Mouse (Mus musculus): Measurements from ENCODE around the gene Pmm1.
A peak's percentile ranks its signal among the peaks of the same experiment; 100 is the strongest.
"Not testable (repeated sequence)": the region's sequence is repeated elsewhere in the genome, so short reads cannot be mapped to it uniquely, and the experiment has no call there.

Gene Pmm1

GRCm38 (mm10) chr15:81926446-81926822, 34.3 kb downstream of the Pmm1 start:
- DNase-seq (ENCODE audit: low read depth) = no peak

- peak; percentile 100 for DNase-seq (ENCODE audit: low read depth)
Measured at GRCm38 (mm10) chr15:81925760-81926445, 34.8 kb downstream of the Pmm1 start, which contains the start of gene Polr3h. Gene Polr3h, minus strand, starts transcription at chr15:81926240.

- peak; percentile 69 for DNase-seq (ENCODE audit: low read depth)
Measured at GRCm38 (mm10) chr15:81924933-81925332, 35.8 kb downstream of the Pmm1 start.

- DNase-seq (ENCODE audit: low read depth) = no peak
Measured at GRCm38 (mm10) chr15:81921255-81921654, 39.5 kb downstream of the Pmm1 start.

- DNase-seq (ENCODE audit: low read depth) = no peak
Measured at GRCm38 (mm10) chr15:81920546-81921217, 40.0 kb downstream of the Pmm1 start.

- DNase-seq (ENCODE audit: low read depth) = no peak
Measured at GRCm38 (mm10) chr15:81919062-81919461, 41.7 kb downstream of the Pmm1 start.

- peak; percentile 64 for DNase-seq (ENCODE audit: low read depth)
Measured at GRCm38 (mm10) chr15:81917621-81918463, 42.9 kb downstream of the Pmm1 start.

GRCm38 (mm10) chr15:81917201-81917600, 43.5 kb downstream of the Pmm1 start:
- DNase-seq (ENCODE audit: low read depth) = no peak

GRCm38 (mm10) chr15:81915663-81916062, 45.1 kb downstream of the Pmm1 start:
- no peak for DNase-seq (ENCODE audit: low read depth)

GRCm38 (mm10) chr15:81914668-81915067, 46.1 kb downstream of the Pmm1 start:
- DNase-seq (ENCODE audit: low read depth) = peak; percentile 33

- DNase-seq (ENCODE audit: low read depth) = no peak
Measured at GRCm38 (mm10) chr15:81912498-81912897, 48.2 kb downstream of the Pmm1 start.

GRCm38 (mm10) chr15:81908767-81909166, 52.0 kb downstream of the Pmm1 start:
- DNase-seq (ENCODE audit: low read depth) = not testable (repeated sequence)

- no peak for DNase-seq (ENCODE audit: low read depth)
Measured at GRCm38 (mm10) chr15:81907953-81908352, 52.8 kb downstream of the Pmm1 start.

- peak; percentile 65 for DNase-seq (ENCODE audit: low read depth)
Measured at GRCm38 (mm10) chr15:81904939-81905338, 55.8 kb downstream of the Pmm1 start.

All from c-Kit-positive CD71-positive TER-119-negative erythroid progenitor cells, embryonic 14.5 days (primary cell).